Mouse (Mus musculus) lung, postnatal 14 days (tissue): ENCODE measurements around the gene Hnf4a.
"Not testable (repeated sequence)": the region's sequence is repeated elsewhere in the genome, so short reads cannot be mapped to it uniquely, and the experiment has no call there.

Experiments used
- DNase-seq: peaks from one replicate; pipeline ENCODE4 v3.0.0; 2021

Gene Hnf4a

GRCm38 (mm10) chr2:163506300-163507004 is at the start of gene Hnf4a:
Gene Hnf4a (plus strand): TSS chr2:163506808.
- no peak for DNase-seq

- DNase-seq = peak; percentile 28
Measured at GRCm38 (mm10) chr2:163458539-163459265, 47.9 kb upstream of the Hnf4a start.

GRCm38 (mm10) chr2:163459380-163459779 is 47.2 kb upstream of the Hnf4a start:
- no peak for DNase-seq

- no peak for DNase-seq
Measured at GRCm38 (mm10) chr2:163460622-163461021, 46.0 kb upstream of the Hnf4a start.

GRCm38 (mm10) chr2:163461307-163461706 is 45.3 kb upstream of the Hnf4a start:
- not testable (repeated sequence) for DNase-seq

- no peak for DNase-seq
Measured at GRCm38 (mm10) chr2:163462386-163462785, 44.2 kb upstream of the Hnf4a start.

- DNase-seq = no peak
Measured at GRCm38 (mm10) chr2:163462801-163463200, 43.8 kb upstream of the Hnf4a start.

- no peak for DNase-seq
Measured at GRCm38 (mm10) chr2:163463251-163463769, 43.3 kb upstream of the Hnf4a start.

DNA sequence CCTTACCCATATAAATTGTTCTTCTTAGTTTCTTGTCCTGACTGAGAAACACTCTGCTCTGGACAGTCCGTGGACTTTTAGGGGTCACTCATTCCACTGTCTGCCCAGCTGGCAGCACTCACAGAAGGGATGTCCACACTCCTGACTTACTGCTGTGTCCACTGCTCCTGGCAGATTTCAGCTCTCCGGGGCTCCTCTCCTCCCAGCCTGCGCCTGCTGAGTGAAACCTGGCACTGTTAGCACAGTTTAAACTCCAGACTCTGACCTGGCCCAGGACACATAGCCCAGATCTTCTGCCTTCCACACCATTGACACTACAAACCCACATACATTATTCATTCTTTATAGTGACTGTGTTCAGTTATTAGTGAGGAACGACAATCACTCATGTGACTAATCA is 42.6 kb upstream of the Hnf4a start:
- no peak for DNase-seq

- DNase-seq = peak; percentile 29
Measured at GRCm38 (mm10) chr2:163464562-163464961, 42.0 kb upstream of the Hnf4a start.

- DNase-seq = peak; percentile 39
Measured at GRCm38 (mm10) chr2:163466771-163467170, 39.8 kb upstream of the Hnf4a start.

GRCm38 (mm10) chr2:163467585-163467984 is 39.0 kb upstream of the Hnf4a start:
- no peak for DNase-seq

DNA sequence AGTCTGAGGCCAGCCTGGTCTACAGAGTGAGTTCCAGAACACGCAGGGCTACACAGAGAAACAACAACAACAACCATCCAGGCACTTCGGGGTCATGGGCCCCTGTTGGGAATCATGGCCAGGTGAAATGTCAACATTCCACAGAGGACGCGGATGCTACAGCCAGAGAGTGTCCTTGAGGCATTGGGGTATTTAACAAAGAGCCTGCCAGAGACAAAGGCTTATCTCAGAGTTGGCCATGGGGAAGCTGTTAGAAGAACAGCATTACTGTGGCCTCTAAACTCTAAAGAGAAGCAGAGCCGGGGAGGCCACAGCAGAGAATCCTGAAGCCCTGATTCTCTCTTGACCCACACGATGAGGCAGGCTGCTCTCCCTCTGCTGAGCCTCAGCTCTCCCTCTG is 37.7 kb upstream of the Hnf4a start:
- no peak for DNase-seq

- no peak for DNase-seq
Measured at GRCm38 (mm10) chr2:163469711-163470110, 36.9 kb upstream of the Hnf4a start.

GRCm38 (mm10) chr2:163471136-163471535 is 35.5 kb upstream of the Hnf4a start:
- no peak for DNase-seq

GRCm38 (mm10) chr2:163471710-163472465 is 34.7 kb upstream of the Hnf4a start:
- peak; percentile 63 for DNase-seq

GRCm38 (mm10) chr2:163472466-163472851 is 34.1 kb upstream of the Hnf4a start, which contains the start of gene Fitm2:
Gene Fitm2 (minus strand): TSS chr2:163472629.
- DNase-seq = peak; percentile 96

GRCm38 (mm10) chr2:163480191-163480825 is 26.3 kb upstream of the Hnf4a start:
- DNase-seq = peak; percentile 44

GRCm38 (mm10) chr2:163481539-163482029 is 25.0 kb upstream of the Hnf4a start:
- DNase-seq = peak; percentile 25

- no peak for DNase-seq
Measured at GRCm38 (mm10) chr2:163487360-163487759, 19.2 kb upstream of the Hnf4a start.

DNA sequence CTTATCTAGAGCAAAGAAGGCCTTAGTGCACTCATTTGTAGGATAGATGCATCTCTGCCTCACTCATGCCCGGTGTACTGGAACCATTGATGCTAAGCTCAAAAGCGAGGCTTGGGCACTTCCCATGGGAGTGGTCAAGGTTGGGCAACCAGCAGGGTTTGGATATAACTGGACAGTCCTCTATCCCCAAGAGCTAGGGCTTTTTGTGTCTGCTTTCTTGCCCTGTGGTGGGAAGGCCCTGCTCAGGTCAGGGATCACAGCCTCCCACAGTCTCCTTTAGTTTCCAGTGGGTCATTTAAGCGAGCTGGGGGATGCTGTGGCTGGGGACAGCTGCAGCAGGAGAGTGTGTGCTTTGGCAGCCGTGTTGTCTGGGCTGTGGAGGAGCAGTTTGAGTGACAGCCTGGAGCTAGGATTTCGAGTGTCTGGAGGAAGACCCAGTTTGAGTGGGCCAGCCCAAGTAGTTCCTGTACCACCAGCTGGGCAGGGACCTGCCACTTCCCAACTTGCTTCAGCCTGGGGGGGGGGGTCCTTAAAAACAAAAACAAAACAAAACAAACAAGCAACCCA is 16.8 kb upstream of the Hnf4a start:
- no peak for DNase-seq

GRCm38 (mm10) chr2:163490656-163491055 is 16.0 kb upstream of the Hnf4a start:
- DNase-seq = no peak
